Mouse (Mus musculus): Measurements from ENCODE around the gene Sik2.

DNA sequence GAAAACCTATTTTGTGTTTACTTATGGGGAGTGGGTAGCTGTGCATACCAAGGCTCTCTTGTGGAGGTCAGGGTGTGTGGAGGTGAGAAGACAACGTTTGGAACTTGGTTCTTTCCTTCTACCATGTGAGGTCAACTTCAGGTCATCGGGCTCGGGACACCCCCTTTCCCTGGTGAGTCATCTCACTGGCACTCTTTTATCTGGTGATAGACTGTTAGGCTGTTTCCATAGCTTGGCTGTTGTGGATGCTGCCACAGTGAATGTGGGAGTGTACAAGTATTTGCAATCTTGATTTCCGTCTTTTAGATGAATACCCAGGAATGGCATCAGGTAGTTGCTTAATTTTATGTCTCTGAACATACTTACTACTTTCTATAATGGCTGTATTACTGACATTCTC lies 6.9 kb upstream of the Sik2 start:
- TF ChIP-seq CTCF (IDR thresholded peaks at IDR 0.05; ENCODE audit: insufficient read depth, low read length) (no peak), POLR2A (IDR thresholded peaks at IDR 0.05; ENCODE audit: borderline replicate concordance, extremely low read depth, low read depth, low read length) (no peak)
